Mouse (Mus musculus) liver, embryonic 14.5 days (tissue): ENCODE results near the gene Zbtb43.

Source experiments
- CTCF ChIP-seq: IDR thresholded peaks from 2 replicates; pipeline ENCODE4 v1.5.1; 2016; ENCODE audit warnings: antibody characterized with exemption, low read depth, control low read depth
- EP300 ChIP-seq: IDR thresholded peaks from 2 replicates; pipeline ENCODE4 v1.6.1; 2016; ENCODE audit warnings: antibody characterized with exemption, low read depth

- TF ChIP-seq CTCF (peak; percentile 87), EP300 (no peak)
Measured at GRCm38 (mm10) chr2:33486866-33487265, 18.5 kb upstream of the Zbtb43 start.
